Mouse (Mus musculus): ENCODE data around the gene Cdkal1. TPM values are rescaled to one million over a fixed set of nuclear protein-coding genes. Genes with fewer than 3 reads are reported as not detected.

The Cdkal1 gene
- total RNA-seq, 2 experiments from 2014 or later: 12.4 to 46.7 TPM

- no peak for ATAC-seq (ENCODE audit: poor library complexity, severe bottlenecking)
These were observed 134.3 kb downstream of the Cdkal1 start for GRCm38 (mm10) chr13:29721206-29721605.

DNA sequence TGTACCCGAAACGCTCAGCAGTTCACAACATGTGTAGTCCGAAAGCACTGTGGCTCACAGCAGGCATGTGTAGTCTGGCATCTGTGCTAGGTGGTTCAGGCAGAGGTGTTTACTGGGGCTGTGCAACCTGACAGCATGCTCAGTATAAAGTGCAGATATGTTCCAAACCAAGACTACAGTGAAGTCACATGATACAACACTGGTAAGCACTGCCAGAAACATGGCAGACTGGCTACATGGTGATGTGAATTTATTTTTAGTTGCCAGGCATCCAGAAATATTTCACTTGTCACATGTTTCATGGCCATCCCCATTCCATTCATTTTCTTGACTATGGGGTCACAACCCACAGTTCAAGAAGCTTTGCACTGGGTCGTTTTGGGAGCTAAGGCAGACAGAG lies 138.9 kb downstream of the Cdkal1 start:
- ATAC-seq (ENCODE audit: poor library complexity, severe bottlenecking): no peak

DNA sequence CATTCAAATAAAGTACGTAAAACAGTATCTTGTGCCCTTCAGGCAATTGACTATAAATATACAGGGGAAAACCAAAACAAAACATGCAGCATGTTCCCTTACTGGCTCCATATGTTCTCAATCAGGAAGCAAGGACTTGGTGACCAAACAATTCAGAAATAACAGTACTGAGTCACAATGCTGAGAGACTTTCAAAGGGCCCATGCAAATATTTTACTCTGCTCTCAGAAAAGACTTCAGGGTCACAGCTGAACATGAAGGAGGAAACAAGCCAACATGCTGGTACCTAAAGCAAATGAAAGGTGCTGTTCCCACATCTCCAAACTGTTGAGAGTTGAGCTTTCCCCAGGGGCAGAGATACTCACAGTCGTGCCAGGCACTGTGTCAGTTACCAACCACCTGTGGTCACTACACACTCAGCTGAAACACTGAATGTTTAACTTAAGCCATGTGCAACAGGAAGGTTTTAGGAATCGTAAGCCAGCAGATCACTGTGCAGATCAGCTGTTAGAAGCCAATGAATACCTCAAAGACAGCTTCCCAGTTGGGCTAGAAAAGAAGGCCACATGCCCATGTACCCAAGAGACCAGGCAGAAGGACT lies 140.1 kb downstream of the Cdkal1 start:
- no peak for ATAC-seq (ENCODE audit: poor library complexity, severe bottlenecking)

GRCm38 (mm10) chr13:29707620-29708019 lies 147.9 kb downstream of the Cdkal1 start:
- ATAC-seq (ENCODE audit: poor library complexity, severe bottlenecking): no peak

DNA sequence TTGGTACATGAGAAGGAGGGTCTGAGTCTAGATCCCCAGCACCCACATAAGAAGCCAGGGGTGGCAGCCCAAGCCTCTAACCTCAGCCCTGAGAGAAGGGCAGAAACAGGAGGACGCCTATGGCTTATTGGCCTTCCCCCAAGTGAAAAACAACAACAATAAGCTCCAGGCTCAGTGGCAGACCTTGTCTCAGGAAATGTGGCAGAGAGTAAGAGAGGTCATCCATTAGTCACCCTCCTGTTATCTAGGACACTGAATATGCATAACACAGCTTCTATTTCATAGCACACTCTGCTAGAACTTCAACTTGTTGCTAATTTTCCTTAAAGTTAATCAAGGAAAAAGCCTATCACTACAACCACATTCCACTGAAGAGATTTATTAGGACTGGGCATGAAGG lies 154.1 kb downstream of the Cdkal1 start:
- ATAC-seq (ENCODE audit: poor library complexity, severe bottlenecking): no peak

DNA sequence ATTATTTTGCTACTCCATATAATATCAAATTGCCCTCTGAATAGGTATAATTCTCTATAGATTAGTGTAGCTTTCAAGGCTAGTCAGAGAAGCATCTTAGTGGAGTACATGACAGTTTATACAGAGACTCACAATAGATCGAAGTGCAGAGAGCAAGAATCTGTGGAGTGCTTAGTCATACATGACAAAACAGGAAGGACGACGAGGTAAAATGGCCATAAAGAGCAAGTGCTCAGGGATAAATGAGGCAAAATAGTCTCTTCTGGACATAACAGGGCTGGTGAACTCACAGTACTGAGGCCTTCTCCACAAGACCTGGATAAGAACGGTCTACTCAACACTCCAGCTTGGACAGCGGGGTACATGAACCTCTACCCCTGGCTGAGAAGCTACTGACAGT lies 155.6 kb downstream of the Cdkal1 start:
- ATAC-seq (ENCODE audit: poor library complexity, severe bottlenecking): no peak

- no peak for ATAC-seq (ENCODE audit: poor library complexity, severe bottlenecking)
These were observed 157.0 kb downstream of the Cdkal1 start for GRCm38 (mm10) chr13:29698307-29698985.

- no peak for ATAC-seq (ENCODE audit: poor library complexity, severe bottlenecking)
These were observed 158.2 kb downstream of the Cdkal1 start for GRCm38 (mm10) chr13:29697230-29697629.

DNA sequence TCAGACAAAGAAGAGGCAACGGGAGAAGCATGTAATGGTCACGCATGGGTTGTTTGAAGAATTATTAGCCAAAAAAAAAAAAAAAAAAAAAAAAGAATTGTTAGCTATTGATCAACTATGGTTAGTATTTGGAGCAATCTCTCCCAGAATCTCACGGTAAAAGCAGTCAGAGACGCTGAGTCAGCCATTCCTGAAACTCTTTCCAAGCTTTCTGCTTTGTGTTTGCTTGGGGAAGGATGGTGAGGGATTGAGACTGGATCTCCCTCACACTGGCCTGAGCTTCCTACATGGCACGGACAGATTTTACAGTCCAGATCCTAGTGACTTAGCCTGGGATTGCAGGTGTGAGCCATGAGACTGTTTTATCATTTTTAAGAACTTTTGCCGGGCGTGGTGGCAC lies 164.7 kb downstream of the Cdkal1 start:
- ATAC-seq (ENCODE audit: poor library complexity, severe bottlenecking): no peak

GRCm38 (mm10) chr13:29688851-29689250 lies 166.6 kb downstream of the Cdkal1 start:
- ATAC-seq (ENCODE audit: poor library complexity, severe bottlenecking): no peak

- ATAC-seq (ENCODE audit: poor library complexity, severe bottlenecking): no peak
These were observed 167.6 kb downstream of the Cdkal1 start for GRCm38 (mm10) chr13:29687872-29688271.

DNA sequence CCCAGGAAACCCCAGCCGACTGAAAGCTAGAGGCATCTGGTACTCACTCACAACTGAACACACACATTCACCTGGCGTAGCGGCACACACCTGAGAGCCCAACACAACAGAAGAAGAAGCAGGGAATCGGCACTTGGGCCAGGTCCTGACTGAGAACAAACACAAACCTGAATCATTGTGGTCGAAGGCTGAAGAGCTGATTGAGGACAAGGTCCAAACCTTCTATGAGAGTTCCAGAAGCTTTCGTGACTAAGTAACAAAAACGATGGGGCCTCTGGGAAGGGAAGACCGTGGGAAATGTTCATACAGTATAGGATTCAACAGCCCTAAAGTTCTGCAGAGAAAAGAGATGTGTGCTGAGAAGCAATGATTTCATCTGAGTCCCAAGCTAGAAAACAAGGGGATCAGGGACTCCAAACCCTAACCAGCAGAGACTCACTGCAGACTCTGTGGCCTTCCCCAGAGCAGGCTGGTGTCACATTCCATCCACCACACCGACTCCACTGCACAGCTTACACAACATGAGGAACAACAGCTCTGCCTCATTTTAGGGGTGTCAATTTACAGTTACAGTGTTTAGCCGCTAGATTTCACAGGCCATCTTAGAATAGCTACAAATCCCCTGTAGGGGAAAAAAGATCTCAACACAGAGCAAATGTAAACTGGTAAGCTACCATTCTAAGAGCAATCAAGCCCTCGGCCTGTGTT lies 175.8 kb downstream of the Cdkal1 start:
- ATAC-seq (ENCODE audit: poor library complexity, severe bottlenecking): no peak

DNA sequence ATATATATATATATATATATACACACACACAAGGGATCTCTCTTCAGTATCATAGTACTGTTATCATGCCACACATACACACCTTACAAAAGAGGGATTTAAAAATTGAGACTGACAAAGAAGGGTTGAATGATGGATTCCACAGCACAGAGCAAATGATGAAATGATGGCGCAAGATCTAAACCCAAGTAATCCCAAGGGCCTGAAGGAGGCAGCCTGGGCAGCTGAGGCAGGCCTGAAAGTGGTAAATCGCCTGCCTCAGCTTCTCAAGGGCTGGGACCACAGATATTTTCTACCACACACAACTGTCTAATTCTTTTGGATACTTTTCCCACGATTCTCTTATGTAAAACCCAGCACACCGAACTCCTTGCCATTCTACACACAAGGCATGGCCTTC lies 177.9 kb downstream of the Cdkal1 start:
- ATAC-seq (ENCODE audit: poor library complexity, severe bottlenecking): no peak

- no peak for ATAC-seq (ENCODE audit: poor library complexity, severe bottlenecking)
These were observed 184.8 kb downstream of the Cdkal1 start for GRCm38 (mm10) chr13:29670626-29671025.

DNA sequence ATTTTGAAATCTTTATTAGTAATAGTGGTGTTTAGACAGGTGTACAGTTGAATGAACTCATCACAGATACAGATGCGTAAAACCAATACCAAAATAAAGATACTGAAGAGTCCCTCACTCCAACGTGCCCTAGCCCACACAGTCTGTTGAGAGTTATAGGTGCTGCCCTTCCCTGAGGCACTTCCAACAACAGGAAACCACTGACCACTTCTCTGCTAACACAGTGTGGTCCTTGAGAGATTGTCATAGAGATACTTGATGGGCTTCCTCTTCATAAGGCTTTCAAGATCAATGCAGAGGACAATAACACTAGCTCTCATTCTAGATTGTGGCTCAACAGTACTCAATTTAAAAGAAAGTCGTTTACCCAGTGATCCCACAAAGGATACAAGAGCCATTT lies 191.6 kb downstream of the Cdkal1 start:
- peak; percentile 51; the same call in 1 of the 2 replicates for ATAC-seq (ENCODE audit: poor library complexity, severe bottlenecking)

DNA sequence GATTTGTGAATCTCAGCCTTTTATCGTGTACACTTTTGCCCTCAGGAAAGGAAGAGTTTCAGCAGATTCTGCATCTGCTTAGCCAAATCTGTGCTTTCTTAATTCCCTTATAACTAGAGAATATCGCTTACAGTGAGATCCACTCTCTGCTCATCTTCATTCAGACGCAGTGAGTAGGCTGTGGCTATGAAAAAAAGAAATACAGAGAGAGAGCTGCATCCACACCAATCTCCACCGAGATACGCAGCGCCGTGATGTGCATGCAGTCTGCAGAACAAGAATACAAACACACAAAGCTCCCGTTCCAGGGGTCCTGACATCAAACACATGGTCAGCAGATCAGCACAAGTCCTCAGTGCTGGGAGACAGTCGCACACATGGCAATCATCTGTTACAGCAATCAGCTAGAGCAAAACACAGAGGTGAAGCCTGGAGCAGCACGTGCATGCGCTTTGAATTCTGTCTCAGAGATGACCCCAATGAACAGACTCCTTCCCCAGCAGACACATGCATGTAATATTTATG lies 199.6 kb downstream of the Cdkal1 start:
- ATAC-seq (ENCODE audit: poor library complexity, severe bottlenecking): no peak

DNA sequence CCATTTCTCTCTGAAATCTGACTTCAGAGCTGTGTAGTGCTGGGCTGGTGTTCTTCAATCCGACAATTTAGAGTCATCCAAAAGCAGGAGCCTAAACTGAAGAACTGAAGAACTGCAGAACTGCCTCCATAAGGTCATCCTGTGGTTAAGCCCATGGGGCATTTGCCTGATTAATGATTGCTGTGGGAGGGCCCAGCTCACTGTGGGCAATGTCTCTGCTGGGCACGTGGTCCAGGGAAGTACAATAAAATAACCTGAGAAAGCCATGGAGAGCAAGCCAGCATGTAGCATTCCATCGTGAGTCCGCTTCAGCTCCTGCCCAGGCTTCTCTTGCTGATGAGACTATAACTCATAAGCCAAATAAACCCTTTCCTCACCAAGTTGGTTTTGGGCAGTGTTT lies 202.1 kb downstream of the Cdkal1 start:
- no peak for ATAC-seq (ENCODE audit: poor library complexity, severe bottlenecking)

DNA sequence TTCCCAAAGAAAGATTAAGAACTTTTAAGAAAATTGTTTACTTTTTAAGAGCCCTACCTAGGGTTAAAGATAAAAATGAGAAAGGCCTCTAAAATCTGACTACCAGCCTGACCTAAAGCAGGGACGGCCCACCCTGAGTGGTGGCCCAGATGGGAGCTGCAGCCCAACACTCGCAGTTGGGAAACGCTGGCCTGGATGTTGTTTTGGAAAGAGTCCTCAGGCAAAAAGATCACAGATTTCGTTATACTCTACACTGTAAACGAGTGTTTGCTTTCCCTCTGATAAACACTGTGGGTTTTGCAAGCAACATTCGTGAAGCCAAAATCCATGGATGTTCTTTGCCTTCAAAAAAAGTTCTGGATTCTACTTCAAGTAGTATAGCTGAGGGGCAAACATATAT lies 202.7 kb downstream of the Cdkal1 start:
- no peak for ATAC-seq (ENCODE audit: poor library complexity, severe bottlenecking)

DNA sequence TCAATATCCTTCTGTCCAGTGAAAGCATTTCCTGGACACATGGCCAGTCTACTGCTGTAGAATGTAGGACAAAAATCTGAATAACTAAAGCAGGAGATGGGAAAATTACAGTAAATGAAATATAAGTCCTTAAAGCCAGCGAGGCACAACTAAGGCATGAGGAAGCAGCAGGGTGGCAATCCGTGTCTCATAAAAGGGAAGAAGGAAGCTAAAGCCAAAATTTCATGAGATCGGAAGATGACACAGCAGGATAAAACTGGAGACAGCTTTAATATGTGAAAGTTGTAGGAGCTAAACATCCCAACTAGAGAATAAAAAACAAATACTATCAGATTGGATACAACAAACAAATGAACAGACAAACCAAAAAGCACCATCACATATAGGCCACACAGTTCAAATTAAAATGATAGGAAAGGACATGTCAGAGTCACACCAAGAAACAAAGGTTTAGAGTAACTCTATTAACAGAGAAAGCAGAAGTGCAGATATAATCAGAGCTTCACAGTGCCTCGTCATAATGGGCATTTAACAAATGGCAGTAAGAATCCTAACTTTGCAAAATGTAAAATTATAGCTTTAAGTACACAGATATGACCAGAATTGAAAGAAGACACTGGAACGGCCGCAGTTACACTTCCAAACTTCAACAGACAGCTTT lies 204.8 kb downstream of the Cdkal1 start:
- peak; percentile 47 for ATAC-seq (ENCODE audit: poor library complexity, severe bottlenecking)

DNA sequence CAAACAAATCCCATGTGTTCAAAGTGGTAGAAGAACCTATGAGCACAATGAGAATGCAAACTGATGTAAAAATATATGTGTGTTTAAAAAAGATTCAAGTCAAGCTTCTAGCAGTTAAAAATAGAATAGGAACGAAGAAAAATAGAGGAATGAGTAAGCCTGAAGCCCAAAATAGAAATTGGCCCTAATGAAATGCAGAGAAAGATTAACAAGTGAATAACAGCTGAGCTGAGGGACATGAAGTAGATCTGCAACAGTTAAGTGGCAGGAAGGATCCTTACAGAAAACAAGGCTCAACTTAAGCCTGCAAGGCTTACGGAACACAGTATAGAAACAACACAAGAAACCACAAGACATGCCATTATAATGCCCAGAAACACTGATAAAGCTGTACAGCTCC lies 205.9 kb downstream of the Cdkal1 start:
- ATAC-seq (ENCODE audit: poor library complexity, severe bottlenecking): no peak

- ATAC-seq (ENCODE audit: poor library complexity, severe bottlenecking): no peak
These were observed 213.2 kb downstream of the Cdkal1 start for GRCm38 (mm10) chr13:29642226-29642625.
